Mouse (Mus musculus) T-helper 2 cell (primary cell): ENCODE results near the gene H2-M10.5.
"Not testable (repeated sequence)": the region's sequence is repeated elsewhere in the genome, so short reads cannot be mapped to it uniquely, and the experiment has no call there.

Experiments
- in situ Hi-C: fragments of 300-600 bp; cut with MboI, MseI; formaldehyde crosslinking; loops from one replicate; pipeline ENCODE4 v1.15.1; 2025; ENCODE audit warnings: high pct_unique_total_duplicates

H2-M10.5 gene

GRCm38 (mm10) chr17:36772610-36773009, at the start of gene H2-M10.5:
TSS of gene H2-M10.5 (plus strand) at chr17:36772910.
- in situ Hi-C loops, result not testable (repeated sequence)

- in situ Hi-C loops, result no loop called here
Measured at GRCm38 (mm10) chr17:36726046-36726445, 46.7 kb upstream of the H2-M10.5 start.

- in situ Hi-C loops, result no loop called here
Measured at GRCm38 (mm10) chr17:36763816-36764215, 8.9 kb upstream of the H2-M10.5 start.

GRCm38 (mm10) chr17:36764244-36764643, 8.5 kb upstream of the H2-M10.5 start:
- in situ Hi-C loops, result not testable (repeated sequence)

- in situ Hi-C loops, result not testable (repeated sequence)
Measured at GRCm38 (mm10) chr17:36765403-36765802, 7.3 kb upstream of the H2-M10.5 start.

GRCm38 (mm10) chr17:36781533-36781932, 8.8 kb downstream of the H2-M10.5 start:
- in situ Hi-C loops, result no loop called here

- in situ Hi-C loops, result loop anchor here (5.0 kb wide), 1 partner anchor 429 kb away; no protein-coding TSS in a partner anchor
Measured at GRCm38 (mm10) chr17:36786483-36786886, 13.8 kb downstream of the H2-M10.5 start.

GRCm38 (mm10) chr17:36788351-36788750, 15.6 kb downstream of the H2-M10.5 start:
- in situ Hi-C loops, result loop anchor here (5.0 kb wide), 1 partner anchor 431 kb away; no protein-coding TSS in a partner anchor

- in situ Hi-C loops, result loop anchor here (5.0 kb wide), 1 partner anchor 432 kb away; no protein-coding TSS in a partner anchor
Measured at GRCm38 (mm10) chr17:36788801-36789200, 16.1 kb downstream of the H2-M10.5 start.

- in situ Hi-C loops, result no loop called here
Measured at GRCm38 (mm10) chr17:36799493-36799892, 26.8 kb downstream of the H2-M10.5 start.

GRCm38 (mm10) chr17:36799921-36800462, 27.3 kb downstream of the H2-M10.5 start:
- in situ Hi-C loops, result not testable (repeated sequence)

- in situ Hi-C loops, result no loop called here
Measured at GRCm38 (mm10) chr17:36811871-36812270, 39.2 kb downstream of the H2-M10.5 start, which contains the start of gene H2-M10.6. TSS of gene H2-M10.6 (plus strand) at chr17:36812171.

GRCm38 (mm10) chr17:36824005-36824404, 51.3 kb downstream of the H2-M10.5 start:
- in situ Hi-C loops, result no loop called here

GRCm38 (mm10) chr17:36825525-36825924, 52.8 kb downstream of the H2-M10.5 start:
- in situ Hi-C loops, result no loop called here
